Mouse (Mus musculus): ENCODE data around the gene Srp72. TPM values are rescaled to one million over a fixed set of nuclear protein-coding genes. Genes with fewer than 3 reads are reported as not detected.

The Srp72 gene
- polyA plus RNA-seq, 1 experiment from 2014 or later = 49.8 TPM

DNA sequence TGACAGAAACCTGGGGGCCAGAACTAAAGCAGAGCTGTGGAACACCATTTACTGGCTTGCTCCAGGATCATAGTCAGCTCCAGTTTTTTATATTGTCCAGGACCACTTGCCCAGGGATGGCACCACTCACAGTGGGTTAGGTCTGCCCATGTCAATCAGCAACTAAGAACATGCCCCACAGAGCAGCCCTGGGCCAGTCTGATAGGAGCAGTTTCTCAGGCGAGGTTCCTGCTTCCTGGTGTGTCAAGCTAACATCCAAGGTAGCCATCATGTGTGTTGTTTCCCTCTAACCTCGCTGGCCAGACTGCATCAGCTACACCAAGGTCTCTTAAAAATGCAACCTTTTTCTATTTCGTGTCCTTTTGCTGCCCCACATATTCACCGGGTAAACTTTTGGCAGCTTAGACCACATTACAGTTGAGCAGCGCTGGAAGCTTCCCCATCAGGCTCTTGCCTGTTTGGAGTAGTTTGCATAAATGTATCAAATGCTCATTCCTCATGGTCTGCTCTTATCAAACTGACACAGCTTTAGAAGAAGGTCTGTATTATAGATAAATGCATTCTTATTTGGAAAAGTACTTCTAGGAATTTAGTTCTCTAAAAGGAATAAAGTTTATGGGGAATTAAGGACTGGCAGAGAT, 18.8 kb downstream of the Srp72 start:
- 94% methylated on average over 5 of the region's 5 CpGs for WGBS
- H3K4me3 ChIP-seq (ENCODE audit: control insufficient read depth in 1 of 2, insufficient read depth in 1 of 2, low read depth in 1 of 2, low read length in 2 of 2) = no peak overlapping the region
- H3K9me3 ChIP-seq (ENCODE audit: control insufficient read depth, low read length) = no peaks in the 10 kb centered on the region
- peaks cover 97% of the 10 kb centered on the region for H3K36me3 ChIP-seq (ENCODE audit: control insufficient read depth, insufficient read depth, low read length)
- no peaks in the 10 kb centered on the region for H3K27me3 ChIP-seq (ENCODE audit: control insufficient read depth, insufficient read depth, low read length)
- no peak overlapping the region for H3K27ac ChIP-seq (replicated peaks in 1 of 2; ENCODE audit: control insufficient read depth in 1 of 2, insufficient read depth in 1 of 2, low read depth in 2 of 2, low read length in 2 of 2)
- H3K4me1 ChIP-seq (ENCODE audit: control insufficient read depth in 2 of 2, insufficient read depth in 2 of 2, low read length in 2 of 2) = no peaks in the 10 kb centered on the region
- no peak for ATAC-seq (ENCODE audit: insufficient number of reproducible peaks, insufficient read depth, low FRiP score, low read depth)
- H3K4me2 ChIP-seq (ENCODE audit: low read length) = no peak overlapping the region
- no peak overlapping the region for H3K9ac ChIP-seq (ENCODE audit: low read length)

GRCm38 (mm10) chr5:76998416-76998815, 23.9 kb downstream of the Srp72 start:
- Histone ChIP-seq H3K4me1 (ENCODE audit: control insufficient read depth in 2 of 2, insufficient read depth in 2 of 2, low read length in 2 of 2) (no peaks in the 10 kb centered on the region), H3K36me3 (ENCODE audit: control insufficient read depth, insufficient read depth, low read length) (peaks cover 75% of the 10 kb centered on the region), H3K9ac (ENCODE audit: low read length) (no peak overlapping the region), H3K4me2 (ENCODE audit: low read length) (no peak overlapping the region), H3K9me3 (ENCODE audit: control insufficient read depth, low read length) (no peaks in the 10 kb centered on the region), H3K4me3 (ENCODE audit: control insufficient read depth in 1 of 2, insufficient read depth in 1 of 2, low read depth in 1 of 2, low read length in 2 of 2) (no peak overlapping the region), H3K27ac (replicated peaks in 1 of 2; ENCODE audit: control insufficient read depth in 1 of 2, insufficient read depth in 1 of 2, low read depth in 2 of 2, low read length in 2 of 2) (no peak overlapping the region), H3K27me3 (ENCODE audit: control insufficient read depth, insufficient read depth, low read length) (no peaks in the 10 kb centered on the region)
- no peak for ATAC-seq (ENCODE audit: insufficient number of reproducible peaks, insufficient read depth, low FRiP score, low read depth)
- 43% methylated on average over 5 of the region's 5 CpGs for WGBS

- Histone ChIP-seq H3K27me3 (ENCODE audit: control insufficient read depth, insufficient read depth, low read length) (no peaks in the 10 kb centered on the region), H3K4me1 (ENCODE audit: control insufficient read depth in 2 of 2, insufficient read depth in 2 of 2, low read length in 2 of 2) (no peaks in the 10 kb centered on the region), H3K4me2 (ENCODE audit: low read length) (no peak overlapping the region), H3K4me3 (ENCODE audit: control insufficient read depth in 1 of 2, insufficient read depth in 1 of 2, low read depth in 1 of 2, low read length in 2 of 2) (no peak overlapping the region), H3K27ac (replicated peaks in 1 of 2; ENCODE audit: control insufficient read depth in 1 of 2, insufficient read depth in 1 of 2, low read depth in 2 of 2, low read length in 2 of 2) (no peak overlapping the region), H3K9me3 (ENCODE audit: control insufficient read depth, low read length) (no peaks in the 10 kb centered on the region), H3K36me3 (ENCODE audit: control insufficient read depth, insufficient read depth, low read length) (peaks cover 47% of the 10 kb centered on the region), H3K9ac (ENCODE audit: low read length) (no peak overlapping the region)
- no peak for ATAC-seq (ENCODE audit: insufficient number of reproducible peaks, insufficient read depth, low FRiP score, low read depth)
- 93% methylated on average over 17 of the region's 17 CpGs for whole genome bisulfite sequencing
Observed at GRCm38 (mm10) chr5:77001192-77001591, 26.7 kb downstream of the Srp72 start.

- Histone ChIP-seq H3K4me2 (ENCODE audit: low read length) (no peak within 1 kb of the TSS), H3K4me1 (ENCODE audit: control insufficient read depth in 2 of 2, insufficient read depth in 2 of 2, low read length in 2 of 2) (no peaks in the 10 kb centered on the region), H3K4me3 (ENCODE audit: control insufficient read depth in 1 of 2, insufficient read depth in 1 of 2, low read depth in 1 of 2, low read length in 2 of 2) (no peak within 1 kb of the TSS), H3K9ac (ENCODE audit: low read length) (no peak within 1 kb of the TSS), H3K36me3 (ENCODE audit: control insufficient read depth, insufficient read depth, low read length) (peaks cover 17% of the 10 kb centered on the region), H3K9me3 (ENCODE audit: control insufficient read depth, low read length) (no peaks in the 10 kb centered on the region), H3K27ac (replicated peaks in 1 of 2; ENCODE audit: control insufficient read depth in 1 of 2, insufficient read depth in 1 of 2, low read depth in 2 of 2, low read length in 2 of 2) (no peak within 1 kb of the TSS), H3K27me3 (ENCODE audit: control insufficient read depth, insufficient read depth, low read length) (no peaks in the 10 kb centered on the region)
- 96% methylated on average over 6 of the region's 6 CpGs for WGBS
- no peak for ATAC-seq (ENCODE audit: insufficient number of reproducible peaks, insufficient read depth, low FRiP score, low read depth)
Observed at GRCm38 (mm10) chr5:77004051-77004821, 29.8 kb downstream of the Srp72 start, which contains the start of gene Arl9. Gene Arl9 (plus strand): TSS chr5:77004055.

DNA sequence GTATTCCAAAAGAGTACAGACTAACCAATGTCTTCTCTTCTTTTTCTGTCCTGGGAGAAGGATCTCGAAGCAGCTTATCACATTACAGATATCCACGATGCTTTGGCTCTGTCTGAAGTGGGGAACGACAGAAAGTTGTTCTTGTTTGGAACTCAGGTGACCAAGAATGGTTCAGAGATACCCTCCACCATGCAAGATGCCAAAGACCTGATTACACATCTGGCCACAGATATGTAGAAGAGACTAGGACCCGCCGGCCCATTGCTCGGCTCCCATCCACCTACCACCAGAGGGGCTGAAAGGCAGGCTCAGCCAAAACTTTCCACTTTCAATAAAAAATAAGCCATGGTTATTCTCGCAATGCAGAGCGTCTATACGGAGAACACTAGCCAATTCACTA, 35.9 kb downstream of the Srp72 start:
- Histone ChIP-seq H3K9me3 (ENCODE audit: control insufficient read depth, low read length) (no peaks in the 10 kb centered on the region), H3K4me1 (ENCODE audit: control insufficient read depth in 2 of 2, insufficient read depth in 2 of 2, low read length in 2 of 2) (no peaks in the 10 kb centered on the region), H3K27me3 (ENCODE audit: control insufficient read depth, insufficient read depth, low read length) (no peaks in the 10 kb centered on the region), H3K9ac (ENCODE audit: low read length) (no peak overlapping the region), H3K27ac (replicated peaks in 1 of 2; ENCODE audit: control insufficient read depth in 1 of 2, insufficient read depth in 1 of 2, low read depth in 2 of 2, low read length in 2 of 2) (no peak overlapping the region), H3K4me3 (ENCODE audit: control insufficient read depth in 1 of 2, insufficient read depth in 1 of 2, low read depth in 1 of 2, low read length in 2 of 2) (no peak overlapping the region), H3K4me2 (ENCODE audit: low read length) (no peak overlapping the region), H3K36me3 (ENCODE audit: control insufficient read depth, insufficient read depth, low read length) (no peaks in the 10 kb centered on the region)
- 67% methylated on average over 9 of the region's 9 CpGs for WGBS
- ATAC-seq (ENCODE audit: insufficient number of reproducible peaks, insufficient read depth, low FRiP score, low read depth) = no peak

DNA sequence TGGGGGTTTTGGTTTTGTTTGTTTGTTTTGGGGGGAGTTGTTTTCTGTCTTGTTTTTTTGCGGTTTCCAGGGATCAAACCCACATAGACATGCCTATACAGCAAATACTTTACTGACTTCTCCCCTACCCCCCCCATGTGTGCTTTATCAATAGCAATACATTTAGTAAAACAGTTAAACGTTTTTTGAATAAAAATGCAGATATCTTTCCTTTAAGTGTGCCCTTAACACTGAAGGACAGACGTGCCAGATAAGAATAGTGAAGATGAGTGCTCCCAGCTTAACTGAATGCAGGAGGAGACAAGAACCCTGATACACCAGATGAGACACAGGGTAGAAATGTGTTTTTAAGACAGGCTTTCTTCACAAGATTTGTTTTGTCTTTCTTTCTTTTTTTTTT, 36.6 kb downstream of the Srp72 start:
- no peaks in the 10 kb centered on the region for H3K27me3 ChIP-seq (ENCODE audit: control insufficient read depth, insufficient read depth, low read length)

GRCm38 (mm10) chr5:77013171-77013570, 38.7 kb downstream of the Srp72 start:
- no peak overlapping the region for H3K4me2 ChIP-seq (ENCODE audit: low read length)

More for the DNA sequence above, 36.6 kb downstream of the Srp72 start:
- no peak for ATAC-seq (ENCODE audit: insufficient number of reproducible peaks, insufficient read depth, low FRiP score, low read depth)
- Histone ChIP-seq H3K4me1 (ENCODE audit: control insufficient read depth in 2 of 2, insufficient read depth in 2 of 2, low read length in 2 of 2) (no peaks in the 10 kb centered on the region; a peak in 1 of 4 replicates), H3K27ac (replicated peaks in 1 of 2; ENCODE audit: control insufficient read depth in 1 of 2, insufficient read depth in 1 of 2, low read depth in 2 of 2, low read length in 2 of 2) (no peak overlapping the region), H3K4me2 (ENCODE audit: low read length) (no peak overlapping the region), H3K9me3 (ENCODE audit: control insufficient read depth, low read length) (no peaks in the 10 kb centered on the region), H3K9ac (ENCODE audit: low read length) (no peak overlapping the region), H3K36me3 (ENCODE audit: control insufficient read depth, insufficient read depth, low read length) (no peaks in the 10 kb centered on the region), H3K4me3 (ENCODE audit: control insufficient read depth in 1 of 2, insufficient read depth in 1 of 2, low read depth in 1 of 2, low read length in 2 of 2) (no peak overlapping the region)
- 49% methylated on average over 3 of the region's 3 CpGs for WGBS

More at GRCm38 (mm10) chr5:77013171-77013570, 38.7 kb downstream of the Srp72 start:
- WGBS = 63% methylated on average over 3 of the region's 3 CpGs
- H3K9me3 ChIP-seq (ENCODE audit: control insufficient read depth, low read length) = no peaks in the 10 kb centered on the region
- no peak overlapping the region for H3K27ac ChIP-seq (replicated peaks in 1 of 2; ENCODE audit: control insufficient read depth in 1 of 2, insufficient read depth in 1 of 2, low read depth in 2 of 2, low read length in 2 of 2)
- H3K27me3 ChIP-seq (ENCODE audit: control insufficient read depth, insufficient read depth, low read length) = no peaks in the 10 kb centered on the region
- no peaks in the 10 kb centered on the region; a peak in 1 of 4 replicates for H3K4me1 ChIP-seq (ENCODE audit: control insufficient read depth in 2 of 2, insufficient read depth in 2 of 2, low read length in 2 of 2)
- H3K4me3 ChIP-seq (ENCODE audit: control insufficient read depth in 1 of 2, insufficient read depth in 1 of 2, low read depth in 1 of 2, low read length in 2 of 2) = no peak overlapping the region
- no peak for ATAC-seq (ENCODE audit: insufficient number of reproducible peaks, insufficient read depth, low FRiP score, low read depth)
- no peak overlapping the region for H3K9ac ChIP-seq (ENCODE audit: low read length)
- H3K36me3 ChIP-seq (ENCODE audit: control insufficient read depth, insufficient read depth, low read length) = no peaks in the 10 kb centered on the region
